Mouse (Mus musculus) forebrain, embryonic 14.5 days (tissue): ENCODE results near the gene Mpv17l2. TPM values are rescaled to one million over a fixed set of nuclear protein-coding genes. Genes with fewer than 3 reads are reported as not detected.

Experiments
- ATAC-seq: fragments of 200-750 bp; cut with Nextera tagmentation; 2 replicates; pipeline ENCODE4 v1.8.0; 2017; ENCODE audit warnings: mild to moderate bottlenecking, moderate library complexity
- DNase-seq: peaks from one replicate; pipeline ENCODE4 v3.0.0-alpha.2; 2015; ENCODE audit warnings: low spot score
- H3K27ac ChIP-seq: fragments of 300-500 bp; sonication (generic); 2 replicates; pipeline ENCODE4 v1.5.1; 2014; ENCODE audit warnings: low read depth, mild to moderate bottlenecking, control low read depth, low read length, moderate library complexity
- H3K27me3 ChIP-seq: fragments of 300-500 bp; sonication (generic); replicated peaks from 2 replicates; pipeline ENCODE4 v1.6.1; 2014; ENCODE audit warnings: low read length, control low read depth, mixed read lengths; ENCODE audit not compliant: control insufficient read depth, insufficient read depth
- H3K36me3 ChIP-seq: fragments of 300-500 bp; sonication (generic); 2 replicates; pipeline ENCODE4 v1.6.1; 2014; ENCODE audit warnings: low read length, control low read depth; ENCODE audit not compliant: control insufficient read depth, insufficient read depth
- H3K4me1 ChIP-seq: fragments of 300-500 bp; sonication (generic); 2 replicates; pipeline ENCODE4 v1.6.1; 2014; ENCODE audit warnings: antibody characterized with exemption, low read length, control low read depth; ENCODE audit not compliant: control insufficient read depth, insufficient read depth
- H3K4me2 ChIP-seq: fragments of 300-500 bp; sonication (generic); 2 replicates; pipeline ENCODE4 v1.6.1; 2014; ENCODE audit warnings: mild to moderate bottlenecking, control low read depth, low read length
- H3K4me3 ChIP-seq: fragments of 300-500 bp; sonication (generic); 2 replicates; pipeline ENCODE4 v1.5.1; 2014; ENCODE audit warnings: low read depth, low read length, control low read depth
- H3K9ac ChIP-seq: fragments of 300-500 bp; sonication (generic); 2 replicates; pipeline ENCODE4 v1.6.1; 2014; ENCODE audit warnings: mild to moderate bottlenecking, low read length, control low read depth, moderate library complexity
- H3K9me3 ChIP-seq: fragments of 300-500 bp; sonication (generic); replicated peaks from 2 replicates; pipeline ENCODE4 v1.6.1; 2016; ENCODE audit warnings: low read length, control low read depth, mixed read lengths; ENCODE audit not compliant: control insufficient read depth
- WGBS: fragments of 180-500 bp; shearing (Covaris S2); extraction: QIAGEN DNeasy Blood & Tissue Kit; methylation state at CpG from one replicate; pipeline ENCODE4 v1.1.7; 2014; 5-methylcytosine and 5-hydroxymethylcytosine counted together
- polyA plus RNA-seq: library from polyadenylated mRNA; unstranded; fragments of >200 nt; fragmentation: Nextera tagmentation; extraction: Ambion mirVana; gene quantifications from 2 replicates; pipeline ENCODE4 v1.2.1, GENCODE M21; 2014

The Mpv17l2 gene
- polyA plus RNA-seq, 1 experiment from 2014 or later, result 60.8 TPM

- ATAC-seq (no peak), DNase-seq (no peak)
- Histone ChIP-seq H3K27me3 (no peaks in the 10 kb centered on the region), H3K9ac (no peak overlapping the region), H3K27ac (no peak overlapping the region), H3K4me2 (no peak overlapping the region), H3K36me3 (peaks cover 76% of the 10 kb centered on the region), H3K4me3 (no peak overlapping the region), H3K4me1 (peaks cover 27% of the 10 kb centered on the region), H3K9me3 (no peaks in the 10 kb centered on the region)
- 93% methylated on average over 13 of the region's 13 CpGs for WGBS
These were observed 11.3 kb upstream of the Mpv17l2 start for GRCm38 (mm10) chr8:70772075-70772474.

DNA sequence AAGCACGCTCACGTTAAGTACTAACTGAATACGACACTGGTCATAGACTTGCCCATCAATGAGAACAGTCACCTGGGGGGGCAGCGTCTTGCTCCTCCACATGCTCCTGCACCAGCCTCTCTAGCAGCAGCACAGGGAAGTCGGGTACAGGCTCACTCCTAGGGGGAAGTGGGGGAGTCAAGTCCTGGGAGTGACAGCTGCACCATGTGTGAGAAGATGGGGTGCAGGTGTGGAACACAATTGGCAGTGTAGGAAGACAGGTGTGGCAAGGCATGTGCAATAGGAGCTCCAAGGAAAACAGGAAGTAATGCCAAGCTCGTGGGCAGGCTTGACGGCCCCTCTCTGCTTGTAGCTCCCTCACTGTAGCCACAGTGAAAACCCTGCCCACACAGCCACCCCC is 10.5 kb upstream of the Mpv17l2 start:
- 91% methylated on average over 7 of the region's 7 CpGs for WGBS
- ATAC-seq, result no peak
- peaks cover 35% of the 10 kb centered on the region for H3K4me1 ChIP-seq

DNA sequence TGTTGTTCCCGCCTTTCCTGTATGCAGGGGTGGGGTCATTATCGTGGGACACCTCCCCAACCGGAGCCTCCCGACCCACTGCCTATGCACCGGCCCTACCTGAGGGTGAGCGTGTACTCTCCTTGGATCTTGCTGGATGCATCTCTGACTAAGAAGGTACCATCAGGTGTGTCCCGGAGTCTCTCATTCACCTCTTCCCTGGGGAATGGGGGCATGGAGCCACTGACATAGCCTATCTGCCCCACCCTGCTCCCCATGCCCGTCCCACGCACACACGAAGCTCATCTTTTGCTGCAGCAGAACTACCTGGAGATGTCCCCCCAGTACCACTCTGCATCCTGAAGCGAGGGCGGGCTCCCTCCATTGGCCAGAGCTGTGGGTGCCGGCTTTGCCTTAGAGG is 10.0 kb upstream of the Mpv17l2 start:
- no peak overlapping the region for H3K4me2 ChIP-seq
- H3K27ac ChIP-seq, result no peak overlapping the region
- no peak for DNase-seq
- no peaks in the 10 kb centered on the region for H3K27me3 ChIP-seq
- WGBS, result 93% methylated on average over 13 of the region's 13 CpGs
- no peak overlapping the region for H3K4me3 ChIP-seq
- no peak for ATAC-seq
- peaks cover 35% of the 10 kb centered on the region for H3K4me1 ChIP-seq
- H3K9me3 ChIP-seq, result no peaks in the 10 kb centered on the region
- peaks cover 78% of the 10 kb centered on the region for H3K36me3 ChIP-seq
- no peak overlapping the region for H3K9ac ChIP-seq

More for the DNA sequence above, 10.5 kb upstream of the Mpv17l2 start:
- H3K4me3 ChIP-seq, result no peak overlapping the region
- no peaks in the 10 kb centered on the region for H3K27me3 ChIP-seq
- peaks cover 78% of the 10 kb centered on the region for H3K36me3 ChIP-seq
- H3K9ac ChIP-seq, result no peak overlapping the region
- no peak for DNase-seq
- H3K9me3 ChIP-seq, result no peaks in the 10 kb centered on the region
- H3K27ac ChIP-seq, result no peak overlapping the region
- no peak overlapping the region for H3K4me2 ChIP-seq

GRCm38 (mm10) chr8:70769858-70770257 is 9.1 kb upstream of the Mpv17l2 start:
- peaks cover 75% of the 10 kb centered on the region for H3K36me3 ChIP-seq
- H3K27me3 ChIP-seq, result no peaks in the 10 kb centered on the region
- H3K4me2 ChIP-seq, result no peak overlapping the region
- no peaks in the 10 kb centered on the region for H3K9me3 ChIP-seq
- H3K27ac ChIP-seq, result no peak overlapping the region; the same call in 1 of the 2 replicates
- H3K4me3 ChIP-seq, result no peak overlapping the region
- ATAC-seq (no peak), DNase-seq (no peak)
- no peak overlapping the region for H3K9ac ChIP-seq
- WGBS, result 72% methylated on average over 12 of the region's 12 CpGs
- peaks cover 27% of the 10 kb centered on the region for H3K4me1 ChIP-seq

DNA sequence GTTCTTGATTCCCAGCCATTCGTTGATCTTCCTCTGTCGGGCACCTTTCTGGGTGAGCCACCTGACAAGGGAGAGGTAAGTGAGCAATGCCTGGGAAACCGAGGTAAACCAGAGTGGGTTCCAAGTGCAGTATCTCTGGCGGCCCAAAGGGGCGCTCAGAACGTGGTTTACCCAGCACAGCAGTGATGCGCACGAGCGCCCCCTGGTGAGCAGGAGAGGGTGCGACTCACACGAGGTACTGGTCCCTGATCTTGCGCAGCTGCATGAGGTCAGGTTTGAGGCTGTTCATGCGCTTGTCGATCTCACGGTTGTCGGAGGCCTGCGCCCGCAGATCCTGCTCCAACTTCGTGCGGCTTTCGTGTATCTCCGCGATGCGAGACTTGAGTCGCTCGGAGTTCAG is 8.6 kb upstream of the Mpv17l2 start:
- H3K9ac ChIP-seq, result no peak overlapping the region
- no peak overlapping the region for H3K4me2 ChIP-seq
- ATAC-seq (peak; percentile 81), DNase-seq (peak; percentile 96)
- H3K36me3 ChIP-seq, result peaks cover 73% of the 10 kb centered on the region
- H3K4me1 ChIP-seq, result peaks cover 22% of the 10 kb centered on the region
- 5% methylated on average over 26 of the region's 26 CpGs for WGBS
- H3K27ac ChIP-seq, result 0 out of 2 replicates have a peak overlapping the region, but pooled peaks have one; percentile 14
- no peaks in the 10 kb centered on the region for H3K9me3 ChIP-seq
- H3K4me3 ChIP-seq, result no peak overlapping the region
- no peaks in the 10 kb centered on the region for H3K27me3 ChIP-seq

DNA sequence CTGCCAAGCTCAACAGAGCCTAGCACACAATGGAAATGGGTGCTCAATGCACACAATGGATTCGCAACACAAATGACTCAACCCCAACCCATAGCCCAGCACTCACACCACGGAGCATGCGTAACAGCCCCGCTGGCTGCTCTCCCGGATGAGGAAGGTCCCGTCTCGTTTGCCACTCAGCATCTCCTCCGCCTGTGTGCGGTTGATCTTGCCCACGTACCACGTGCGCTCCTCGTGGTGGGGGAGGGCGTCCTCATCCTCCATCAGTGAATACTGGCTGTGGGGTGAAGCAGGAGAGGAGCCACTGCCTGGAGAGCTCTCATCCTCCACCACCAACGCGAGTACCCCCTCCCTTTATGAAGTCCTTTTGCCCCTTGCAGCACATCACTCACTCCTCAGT is 8.2 kb upstream of the Mpv17l2 start:
- no peaks in the 10 kb centered on the region for H3K27me3 ChIP-seq
- H3K4me3 ChIP-seq, result no peak overlapping the region
- H3K9ac ChIP-seq, result no peak overlapping the region
- H3K36me3 ChIP-seq, result peaks cover 69% of the 10 kb centered on the region
- no peak overlapping the region for H3K4me2 ChIP-seq
- H3K4me1 ChIP-seq, result peaks cover 18% of the 10 kb centered on the region
- H3K9me3 ChIP-seq, result no peaks in the 10 kb centered on the region
- ATAC-seq (no peak), DNase-seq (no peak)
- 84% methylated on average over 16 of the region's 16 CpGs for WGBS
- no peak overlapping the region for H3K27ac ChIP-seq

DNA sequence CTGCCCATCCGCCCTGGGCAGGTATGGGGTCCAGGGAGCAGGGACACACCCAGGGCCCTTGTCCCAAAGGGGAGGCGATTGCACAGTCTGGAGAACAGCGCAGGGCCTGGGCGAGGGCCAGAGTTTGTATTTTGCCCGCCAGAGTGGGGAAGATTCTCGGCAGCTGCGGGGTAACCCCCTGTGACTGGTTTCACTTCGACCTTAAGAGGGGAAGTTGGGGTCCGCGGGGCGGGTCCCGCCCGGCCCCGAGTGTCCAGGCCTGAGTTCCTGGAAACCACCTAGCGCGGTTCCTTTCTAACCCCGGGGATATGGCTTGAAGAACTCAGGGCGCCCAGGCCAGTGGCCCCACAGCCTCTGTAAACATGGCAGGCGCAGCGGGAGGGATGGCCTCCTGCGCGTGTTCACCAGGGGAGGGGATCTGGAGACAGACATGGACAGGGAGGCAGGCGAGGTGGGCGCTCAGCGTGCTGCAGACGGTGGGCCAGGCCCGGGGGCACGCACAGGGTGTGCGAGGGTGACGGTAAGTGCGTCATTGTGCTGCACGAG is 7.6 kb upstream of the Mpv17l2 start:
- H3K4me3 ChIP-seq, result no peak overlapping the region
- H3K9ac ChIP-seq, result no peak overlapping the region
- DNase-seq (no peak), ATAC-seq (no peak)
- H3K9me3 ChIP-seq, result no peaks in the 10 kb centered on the region
- peaks cover 63% of the 10 kb centered on the region for H3K36me3 ChIP-seq
- no peaks in the 10 kb centered on the region for H3K27me3 ChIP-seq
- H3K4me1 ChIP-seq, result peaks cover 12% of the 10 kb centered on the region
- WGBS, result 95% methylated on average over 32 of the region's 32 CpGs
- no peak overlapping the region for H3K4me2 ChIP-seq
- H3K27ac ChIP-seq, result no peak overlapping the region

GRCm38 (mm10) chr8:70767503-70767902 is 6.8 kb upstream of the Mpv17l2 start:
- 85% methylated on average over 6 of the region's 6 CpGs for WGBS
- peaks cover 59% of the 10 kb centered on the region for H3K36me3 ChIP-seq
- no peaks in the 10 kb centered on the region for H3K9me3 ChIP-seq
- peaks cover 9% of the 10 kb centered on the region for H3K4me1 ChIP-seq
- DNase-seq, result no peak
- no peak for ATAC-seq
- H3K27me3 ChIP-seq, result no peaks in the 10 kb centered on the region
- no peak overlapping the region for H3K9ac ChIP-seq
- H3K27ac ChIP-seq, result no peak overlapping the region
- no peak overlapping the region for H3K4me2 ChIP-seq
- no peak overlapping the region for H3K4me3 ChIP-seq

GRCm38 (mm10) chr8:70766571-70767440 is 6.1 kb upstream of the Mpv17l2 start:
- Histone ChIP-seq H3K9ac (peak overlapping the region; percentile 50; the same call in 1 of the 2 replicates), H3K36me3 (peaks cover 52% of the 10 kb centered on the region), H3K27me3 (no peaks in the 10 kb centered on the region), H3K4me3 (peak overlapping the region; percentile 3; the same call in 1 of the 2 replicates), H3K27ac (no peak overlapping the region), H3K4me2 (peak overlapping the region; percentile 46), H3K4me1 (peaks cover 9% of the 10 kb centered on the region), H3K9me3 (no peaks in the 10 kb centered on the region)
- ATAC-seq, result peak; percentile 11; the same call in 1 of the 2 replicates
- DNase-seq, result no peak
- WGBS, result 10% methylated on average over 21 of the region's 21 CpGs
